Mouse (Mus musculus) intestine, postnatal 0 days (tissue): ENCODE data around the gene Hltf. TPM values are rescaled to one million over a fixed set of nuclear protein-coding genes. Genes with fewer than 3 reads are reported as not detected.

Source experiments
- ATAC-seq: fragments of 200-750 bp; cut with Nextera tagmentation; 2 replicates; pipeline ENCODE4 v1.8.0; 2017; ENCODE audit warnings: mild to moderate bottlenecking, moderate TSS enrichment, moderate library complexity
- H3K27ac ChIP-seq: fragments of 300-500 bp; sonication (generic); 2 replicates; pipeline ENCODE4 v1.5.1; 2014; ENCODE audit warnings: mild to moderate bottlenecking, low read depth, low read length, moderate library complexity
- H3K27me3 ChIP-seq: fragments of 300-500 bp; sonication (generic); replicated peaks from 2 replicates; pipeline ENCODE4 v1.6.1; 2014; ENCODE audit warnings: low read length, mixed read lengths; ENCODE audit not compliant: control insufficient read depth, insufficient read depth
- H3K36me3 ChIP-seq: fragments of 300-500 bp; sonication (generic); 2 replicates; pipeline ENCODE4 v1.6.1; 2014; ENCODE audit warnings: mild to moderate bottlenecking, moderate library complexity; ENCODE audit not compliant: control insufficient read depth, insufficient read depth
- H3K4me1 ChIP-seq: fragments of 300-500 bp; sonication (generic); replicated peaks from 2 replicates; pipeline ENCODE4 v1.6.1; 2014; ENCODE audit warnings: antibody characterized with exemption, low read length, mixed read lengths; ENCODE audit not compliant: control insufficient read depth, insufficient read depth
- H3K4me2 ChIP-seq: fragments of 300-500 bp; sonication (generic); replicated peaks from 2 replicates; pipeline ENCODE4 v1.6.1; 2014; ENCODE audit warnings: low read depth, mild to moderate bottlenecking, moderate library complexity
- H3K4me3 ChIP-seq: fragments of 300-500 bp; sonication (generic); 2 replicates; pipeline ENCODE4 v1.5.1; 2014; ENCODE audit warnings: low read depth, low read length
- H3K9ac ChIP-seq: fragments of 300-500 bp; sonication (generic); 2 replicates; pipeline ENCODE4 v1.6.1; 2014; ENCODE audit warnings: mild to moderate bottlenecking, low read depth, low read length
- H3K9me3 ChIP-seq: fragments of 300-500 bp; sonication (generic); 2 replicates; pipeline ENCODE4 v1.6.1; 2016; ENCODE audit warnings: mixed run types; ENCODE audit not compliant: control insufficient read depth
- CTCF ChIP-seq: sonication (generic); IDR thresholded peaks from 2 replicates; pipeline ENCODE4 v1.5.1; 2016; ENCODE audit warnings: low read depth, mild to moderate bottlenecking, control low read depth, antibody characterized with exemption, moderate library complexity
- WGBS: fragments of 180-500 bp; shearing (Covaris S2); extraction: QIAGEN DNeasy Blood & Tissue Kit; methylation state at CpG from one replicate; pipeline ENCODE4 v1.1.7; 2014; 5-methylcytosine and 5-hydroxymethylcytosine counted together
- polyA plus RNA-seq: library from polyadenylated mRNA; unstranded; fragments of >200 nt; fragmentation: Nextera tagmentation; extraction: Ambion mirVana; gene quantifications from 2 replicates; pipeline ENCODE4 v1.2.1, GENCODE M21; 2015

Hltf gene
- polyA plus RNA-seq, 1 experiment from 2014 or later, result 11.1 TPM

DNA sequence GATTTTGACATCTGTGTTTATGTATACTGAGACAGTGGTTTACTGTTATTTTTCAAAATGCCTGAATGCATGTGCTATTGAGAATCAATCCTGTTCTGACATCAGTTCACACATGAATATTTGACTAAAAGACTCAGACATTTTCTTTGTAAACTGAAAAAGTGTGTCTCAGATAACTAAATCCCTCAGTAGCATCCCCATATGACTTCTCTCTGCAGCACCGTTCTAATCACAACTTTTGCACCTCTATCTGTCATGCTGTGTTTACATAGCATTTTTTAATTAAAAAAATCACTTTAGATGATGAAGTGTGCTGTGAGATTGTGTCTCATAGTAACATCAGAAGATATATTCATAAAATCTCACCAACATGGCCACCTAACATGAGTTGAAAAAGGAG, 109.9 kb downstream of the Hltf start:
- no peaks in the 10 kb centered on the region for H3K36me3 ChIP-seq
- H3K4me3 ChIP-seq, result no peak overlapping the region
- TF ChIP-seq CTCF, result no peak
- no peak for ATAC-seq
- no peak overlapping the region for H3K9ac ChIP-seq
- H3K27ac ChIP-seq, result no peak overlapping the region
- H3K9me3 ChIP-seq, result no peaks in the 10 kb centered on the region
- no peaks in the 10 kb centered on the region for H3K4me1 ChIP-seq
- no peak overlapping the region for H3K4me2 ChIP-seq
- 67% methylated on average over 1 of the region's 1 CpGs for WGBS
- H3K27me3 ChIP-seq, result no peaks in the 10 kb centered on the region

Other genes starting within 250 kb of the Hltf start
- 1.2 and 1.8 TPM in 2 replicates for gene Cp, start 100.8 kb upstream of the Hltf start, polyA plus RNA-seq
- gene Hps3, start 22.5 kb upstream of the Hltf start, polyA plus RNA-seq, result 6.0 and 6.9 TPM in 2 replicates
- 42.4 and 45.3 TPM in 2 replicates for gene Gyg, start 97.5 kb downstream of the Hltf start, polyA plus RNA-seq
- gene Cpa3, start 184.4 kb downstream of the Hltf start, polyA plus RNA-seq, result 3.8 and 5.2 TPM in 2 replicates
- gene Cpb1, start 217.9 kb downstream of the Hltf start, polyA plus RNA-seq, result 3.7 and 5.2 TPM in 2 replicates